Mouse (Mus musculus): ENCODE results near the gene Slco3a1.

GRCm38 (mm10) chr7:74280371-74280770, 274.2 kb downstream of the Slco3a1 start:
- TF ChIP-seq CTCF (IDR thresholded peaks at IDR 0.05; ENCODE audit: borderline replicate concordance, insufficient read depth, low read depth, low read length) = no peak
- no peak for TF ChIP-seq POLR2A (IDR thresholded peaks at IDR 0.05; ENCODE audit: borderline replicate concordance, insufficient read depth, low read length)

Measured in cerebellum, adult 2 months (tissue).